Mouse (Mus musculus): Measurements from ENCODE around the gene Slc38a6. TPM values are rescaled to one million over a fixed set of nuclear protein-coding genes. Genes with fewer than 3 reads are reported as not detected.

The Slc38a6 gene
- total and polyA plus RNA-seq, 3 experiments, result 7.0 to 15.4 (median 10.2) TPM

- no peak for TF ChIP-seq POLR2AphosphoS2 (IDR thresholded peaks at IDR 0.05; ENCODE audit: low read depth, low read length)
Observed at GRCm38 (mm10) chr12:73286287-73287092, at the start of gene Slc38a6, which contains the start of gene Trmt5 (continued).

GRCm38 (mm10) chr12:73241960-73242359 lies 44.6 kb upstream of the Slc38a6 start:
- Histone ChIP-seq H3K36me3 (replicated peaks in 1 of 2; ENCODE audit: control insufficient read depth in 1 of 2, insufficient read depth in 1 of 2, low read length in 1 of 2) (peaks cover 0 to 13% of the 10 kb centered on the region in 2 experiments), H3K9me3 (replicated peaks; ENCODE audit: low read length) (no peaks in the 10 kb centered on the region), H3K27ac (ENCODE audit: insufficient read depth, low read depth) (no peak overlapping the region), H3K4me2 (ENCODE audit: insufficient read depth, low read depth, poor library complexity, severe bottlenecking) (no peak overlapping the region), H3K4me1 (ENCODE audit: control insufficient read depth in 1 of 2, insufficient read depth in 2 of 2) (peaks cover 2 to 35% of the 10 kb centered on the region in 2 experiments; a peak in 3 of 4 replicates), H3K4me3 (replicated peaks in 1 of 3; ENCODE audit: low read depth in 2 of 3, low read length in 2 of 3, poor library complexity in 1 of 3) (no peak overlapping the region), H3K9ac (ENCODE audit: insufficient read depth, low read depth) (no peak overlapping the region), H3K79me2 (replicated peaks; ENCODE audit: control insufficient read depth, extremely low read depth, insufficient read depth, poor library complexity, severe bottlenecking) (0 out of 2 replicates have a peak, but pooled peaks cover 4% of the 10 kb centered on the region), H3K27me3 (replicated peaks) (no peaks in the 10 kb centered on the region)
- DNase-seq (ENCODE audit: extremely low read depth), result no peak
- in situ Hi-C loops (cut with MboI; ENCODE audit: low pct_ligation_motif_present, low pct_unique_long_range_greater_than_20kb, low sequenced_read_pairs) (no loop called here), dilution Hi-C loops (cut with MboI; ENCODE audit: extremely low pct_ligation_motif_present, extremely low pct_unique_long_range_greater_than_20kb, low sequenced_read_pairs) (no loop called here)
- no peak for TF ChIP-seq ETS1 (conservative IDR thresholded peaks at IDR 0.05; ENCODE audit: low read depth, low read length)

- Histone ChIP-seq H3K4me2 (ENCODE audit: insufficient read depth, low read depth, poor library complexity, severe bottlenecking) (no peak overlapping the region), H3K9me3 (replicated peaks; ENCODE audit: low read length) (no peaks in the 10 kb centered on the region), H3K27me3 (replicated peaks) (no peaks in the 10 kb centered on the region), H3K4me3 (replicated peaks in 1 of 3; ENCODE audit: low read depth in 2 of 3, low read length in 2 of 3, poor library complexity in 1 of 3) (no peak overlapping the region), H3K79me2 (replicated peaks; ENCODE audit: control insufficient read depth, extremely low read depth, insufficient read depth, poor library complexity, severe bottlenecking) (0 out of 2 replicates have a peak, but pooled peaks cover 4% of the 10 kb centered on the region), H3K36me3 (replicated peaks in 1 of 2; ENCODE audit: control insufficient read depth in 1 of 2, insufficient read depth in 1 of 2, low read length in 1 of 2) (peaks cover 0 to 14% of the 10 kb centered on the region in 2 experiments), H3K27ac (ENCODE audit: insufficient read depth, low read depth) (no peak overlapping the region), H3K9ac (ENCODE audit: insufficient read depth, low read depth) (no peak overlapping the region), H3K4me1 (ENCODE audit: control insufficient read depth in 1 of 2, insufficient read depth in 2 of 2) (peaks cover 5 to 29% of the 10 kb centered on the region in 2 experiments)
- dilution Hi-C loops (cut with MboI; ENCODE audit: extremely low pct_ligation_motif_present, extremely low pct_unique_long_range_greater_than_20kb, low sequenced_read_pairs), result no loop called here
- in situ Hi-C loops (cut with MboI; ENCODE audit: low pct_ligation_motif_present, low pct_unique_long_range_greater_than_20kb, low sequenced_read_pairs), result no loop called here
- no peak for TF ChIP-seq TCF12 (IDR thresholded peaks at IDR 0.05; ENCODE audit: low read depth, low read length)
- no peak for TF ChIP-seq MYC (IDR thresholded peaks at IDR 0.05; ENCODE audit: low read depth, low read length)
- TF ChIP-seq TBP (conservative IDR thresholded peaks at IDR 0.05; ENCODE audit: low read depth, low read length), result no peak
- no peak for TF ChIP-seq ZMIZ1 (IDR thresholded peaks at IDR 0.05; ENCODE audit: low read depth, low read length)
- no peak for TF ChIP-seq USF1 (IDR thresholded peaks at IDR 0.05; ENCODE audit: low read depth, low read length)
- TF ChIP-seq GABPA (IDR thresholded peaks at IDR 0.05; ENCODE audit: insufficient replicate concordance, low read depth, low read length), result no peak
- no peak for TF ChIP-seq SIN3A (IDR thresholded peaks at IDR 0.05; ENCODE audit: low read length)
- DNase-seq (ENCODE audit: extremely low read depth), result no peak
Observed at GRCm38 (mm10) chr12:73245687-73246086, 40.9 kb upstream of the Slc38a6 start.

- no peak for DNase-seq (ENCODE audit: extremely low read depth)
- no peak overlapping the region for H3K27ac ChIP-seq (ENCODE audit: insufficient read depth, low read depth)
- no peak overlapping the region for H3K4me2 ChIP-seq (ENCODE audit: insufficient read depth, low read depth, poor library complexity, severe bottlenecking)
- H3K4me3 ChIP-seq (replicated peaks in 1 of 3; ENCODE audit: low read depth in 2 of 3, low read length in 2 of 3, poor library complexity in 1 of 3), result no peak overlapping the region
- H3K36me3 ChIP-seq (replicated peaks in 1 of 2; ENCODE audit: control insufficient read depth in 1 of 2, insufficient read depth in 1 of 2, low read length in 1 of 2), result peaks cover 0 to 15% of the 10 kb centered on the region in 2 experiments
- H3K79me2 ChIP-seq (replicated peaks; ENCODE audit: control insufficient read depth, extremely low read depth, insufficient read depth, poor library complexity, severe bottlenecking), result no peaks in the 10 kb centered on the region; the same call in 1 of the 2 replicates
- H3K9ac ChIP-seq (ENCODE audit: insufficient read depth, low read depth), result no peak overlapping the region
- in situ Hi-C loops (cut with MboI; ENCODE audit: low pct_ligation_motif_present, low pct_unique_long_range_greater_than_20kb, low sequenced_read_pairs), result no loop called here
- no peaks in the 10 kb centered on the region for H3K4me1 ChIP-seq (ENCODE audit: control insufficient read depth in 1 of 2, insufficient read depth in 2 of 2)
- TF ChIP-seq BHLHE40 (IDR thresholded peaks at IDR 0.05; ENCODE audit: low read depth, low read length) (no peak), EP300 (IDR thresholded peaks at IDR 0.05; ENCODE audit: low read length) (no peak), MXI1 (IDR thresholded peaks at IDR 0.05; ENCODE audit: low read depth, low read length) (no peak)
- dilution Hi-C loops (cut with MboI; ENCODE audit: extremely low pct_ligation_motif_present, extremely low pct_unique_long_range_greater_than_20kb, low sequenced_read_pairs), result no loop called here
- H3K27me3 ChIP-seq (replicated peaks), result no peaks in the 10 kb centered on the region
- no peaks in the 10 kb centered on the region for H3K9me3 ChIP-seq (replicated peaks; ENCODE audit: low read length)
Observed at GRCm38 (mm10) chr12:73255006-73255405, 31.6 kb upstream of the Slc38a6 start.
